Comparison of ENCODE assay signal across 11 mouse cellular contexts in the genomic region with DNA sequence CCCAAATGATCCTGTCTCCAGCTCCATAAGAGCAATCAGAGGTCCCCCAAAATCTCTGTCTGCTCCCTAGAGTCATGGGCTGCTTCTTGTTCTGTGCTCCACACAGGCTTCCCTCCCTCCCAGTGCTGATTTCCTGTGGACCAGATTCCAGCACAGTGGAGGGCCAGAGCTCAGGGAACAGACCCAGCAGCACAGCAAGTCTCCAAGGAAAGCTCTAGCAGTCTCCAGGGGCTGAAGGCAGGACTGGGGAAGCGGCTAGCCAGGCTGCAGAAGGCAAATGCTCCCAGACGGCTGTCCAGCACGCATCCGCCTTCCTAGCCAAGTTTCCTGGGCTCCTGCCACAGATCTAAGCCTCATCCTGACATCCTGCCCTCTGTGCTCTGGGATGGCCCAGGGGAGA. TPM values are rescaled to one million over a fixed set of nuclear protein-coding genes. Genes with fewer than 3 reads are reported as not detected.
DNase-seq lines count a peak whose midpoint lies in the region; ATAC-seq lines count a peak whose summit lies in the region.
"Had no signal": no experiment of that assay in that cellular context is flagged by ENCODE, and none has a peak within 500 bp of the region (broad histone marks: within the 10 kb centered on the region; RNA-seq: fewer than 3 reads in every experiment).

No protein-coding gene starts in this region.

- no peaks in the 10 kb centered on the region for H3K36me3 ChIP-seq in heart, embryonic 10.5 days
- peaks cover 65% of the 10 kb centered on the region for H3K36me3 ChIP-seq in forebrain, embryonic 10.5 days (replicated peaks)
- peaks cover 10% of the 10 kb centered on the region for H3K36me3 ChIP-seq in hindbrain, embryonic 16.5 days (ENCODE audit: control insufficient read depth, insufficient read depth, low read length)

- H3K9ac ChIP-seq in hindbrain, embryonic 16.5 days (ENCODE audit: low read depth, low read length): peak overlapping the region; percentile 32; the same call in 1 of the 2 replicates

- no peaks in the 10 kb centered on the region for H3K9me3 ChIP-seq in heart, embryonic 10.5 days
- no peaks in the 10 kb centered on the region for H3K9me3 ChIP-seq in forebrain, embryonic 10.5 days
- H3K9me3 ChIP-seq in hindbrain, embryonic 16.5 days (ENCODE audit: control insufficient read depth, low read length): no peaks in the 10 kb centered on the region

- no peak for ATAC-seq in hindbrain, embryonic 16.5 days
- ATAC-seq: intestine, embryonic 16.5 days had no signal

- peak; percentile 14 for DNase-seq in heart, adult 8-10 months (ENCODE audit: low spot score)
- DNase-seq in heart, embryonic 10.5 days (ENCODE audit: low spot score): no peak
- DNase-seq in NIH3T3 (ENCODE audit: low read depth): peak; percentile 37
- DNase-seq in forebrain, embryonic 10.5 days (ENCODE audit: extremely low spot score, low spot score): no peak
- no peak for DNase-seq in embryo, embryonic 10 days (ENCODE audit: low spot score)
- no peak for DNase-seq in urinary bladder, postnatal 25 days (ENCODE audit: low spot score)
- no peak for DNase-seq in adrenal gland, postnatal 25 days
- DNase-seq: left cerebral cortex, postnatal 4 days; lung, adult 18-20 months had no signal

- H3K4me3 ChIP-seq in heart, embryonic 10.5 days: no peak overlapping the region
- H3K4me3 ChIP-seq in forebrain, embryonic 10.5 days: no peak overlapping the region
- H3K4me3 ChIP-seq in hindbrain, embryonic 16.5 days (ENCODE audit: low read length): no peak overlapping the region

- H3K27me3 ChIP-seq in heart, embryonic 10.5 days (ENCODE audit: insufficient read depth, poor library complexity, severe bottlenecking): peaks cover 93% of the 10 kb centered on the region
- H3K27me3 ChIP-seq in forebrain, embryonic 10.5 days (ENCODE audit: poor library complexity, severe bottlenecking): peaks cover 99% of the 10 kb centered on the region
- no peaks in the 10 kb centered on the region for H3K27me3 ChIP-seq in hindbrain, embryonic 16.5 days (replicated peaks; ENCODE audit: control insufficient read depth, insufficient read depth, low read length)

- peaks cover 10% of the 10 kb centered on the region; the same call in 1 of the 2 replicates for H3K4me1 ChIP-seq in heart, embryonic 10.5 days
- H3K4me1 ChIP-seq in forebrain, embryonic 10.5 days: peaks cover 100% of the 10 kb centered on the region
- peaks cover 54% of the 10 kb centered on the region for H3K4me1 ChIP-seq in hindbrain, embryonic 16.5 days (ENCODE audit: control insufficient read depth, insufficient read depth, low read depth, low read length)

- 33% methylated on average over 4 of the region's 4 CpGs for WGBS in heart, embryonic 10.5 days
- WGBS in forebrain, embryonic 10.5 days: 54% methylated on average over 4 of the region's 4 CpGs
- 36% methylated on average over 4 of the region's 4 CpGs for WGBS in hindbrain, embryonic 16.5 days

- no peak overlapping the region for H3K27ac ChIP-seq in heart, embryonic 10.5 days
- peak overlapping the region; percentile 54; the same call in 1 of the 2 replicates for H3K27ac ChIP-seq in forebrain, embryonic 10.5 days
- H3K27ac ChIP-seq in hindbrain, embryonic 16.5 days (ENCODE audit: low read depth, low read length): peak overlapping the region; percentile 84

- no peak overlapping the region for H3K4me2 ChIP-seq in hindbrain, embryonic 16.5 days (ENCODE audit: low read length)

RNA-seq across cellular contexts. Expression of a gene that starts 25.6 kb away (rescaled TPM):
- not detected for total RNA-seq in heart, adult 8-10 months (2022)
- 0.09 and 8.2 TPM in 2 replicates for polyA plus RNA-seq in heart, embryonic 10.5 days (2016; fragmentation: Nextera tagmentation; extraction: Ambion mirVana)
- polyA plus RNA-seq in forebrain, embryonic 10.5 days (2016; fragmentation: Nextera tagmentation; extraction: Ambion mirVana): 0.37 and 0.38 TPM in 2 replicates
- polyA plus RNA-seq in hindbrain, embryonic 16.5 days (2015; fragmentation: Nextera tagmentation; extraction: Ambion mirVana): 0.52 and 0.99 TPM in 2 replicates
- total RNA-seq in adrenal gland, postnatal 25 days (2021): 4.0 and 4.4 TPM in 2 replicates

RNA-seq across cellular contexts. Expression of a gene that starts 58.1 kb away (rescaled TPM):
- under 1 TPM in 3 of 4 experiments, not detected in 1; 0.25 to 0.44 (median 0.29) TPM for total RNA-seq in heart, adult 8-10 months (2022)
- polyA plus RNA-seq in heart, embryonic 10.5 days (2016; fragmentation: Nextera tagmentation; extraction: Ambion mirVana): 0.29 and 0.43 TPM in 2 replicates
- polyA plus RNA-seq in forebrain, embryonic 10.5 days (2016; fragmentation: Nextera tagmentation; extraction: Ambion mirVana): 0.14 TPM in 1 of 2 replicates, not detected in the other
- not detected in 2 replicates for polyA plus RNA-seq in hindbrain, embryonic 16.5 days (2015; fragmentation: Nextera tagmentation; extraction: Ambion mirVana)
- total RNA-seq in adrenal gland, postnatal 25 days (2021): 1.6 and 2.5 TPM in 2 replicates
- polyA plus RNA-seq: intestine, embryonic 16.5 days had no signal

Comparison
In these comparisons a context has a peak if more than half of its experiments do, and no peak if none do; other contexts are left out.
1. DNase-seq: peak in heart, adult 8-10 months (single experiment) and NIH3T3 (single experiment); none in heart, embryonic 10.5 days (single experiment), forebrain, embryonic 10.5 days (single experiment), embryo, embryonic 10 days (single experiment), urinary bladder, postnatal 25 days (single experiment) and adrenal gland, postnatal 25 days (single experiment).